Mouse (Mus musculus): ENCODE data around the gene Nploc4. TPM values are rescaled to one million over a fixed set of nuclear protein-coding genes. Genes with fewer than 3 reads are reported as not detected.

Nploc4 gene
- total and polyA plus RNA-seq, 2 experiments from 2014 or later: 20.5 to 59.0 TPM

DNA sequence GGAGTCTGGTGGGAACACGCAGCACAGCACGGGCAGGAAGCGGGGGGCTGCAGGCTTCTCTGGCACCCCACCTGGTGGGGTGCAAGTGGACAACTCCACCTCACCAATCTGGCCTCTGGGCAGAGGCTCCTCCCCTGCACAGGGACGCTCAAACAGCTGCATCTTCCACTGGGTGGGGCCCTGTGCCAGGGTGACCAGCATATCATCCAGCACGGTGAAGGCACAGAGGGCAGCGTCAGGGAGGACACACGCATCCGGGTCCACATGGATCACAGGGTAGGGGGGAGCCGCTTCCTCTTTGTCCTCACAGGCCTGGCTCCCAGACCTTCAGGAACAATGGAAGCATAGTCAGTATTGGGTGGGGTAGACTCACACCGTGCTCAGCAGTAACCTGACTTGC lies 60.2 kb downstream of the Nploc4 start:
- TF ChIP-seq EP300 (IDR thresholded peaks at IDR 0.05; ENCODE audit: low read depth): no peak
- TF ChIP-seq CTCF (IDR thresholded peaks at IDR 0.05; ENCODE audit: low read depth): no peak
- 56% methylated on average over 10 of the region's 10 CpGs for WGBS
- Histone ChIP-seq H3K4me3 (ENCODE audit: low read depth, low read length) (peak overlapping the region; percentile 67; the same call in 1 of the 2 replicates), H3K27ac (ENCODE audit: low read depth) (no peak overlapping the region), H3K4me2 (ENCODE audit: low read depth, low read length) (peak overlapping the region; percentile 97), H3K36me3 (replicated peaks; ENCODE audit: control insufficient read depth, insufficient read depth, low read length) (peaks cover 69% of the 10 kb centered on the region), H3K9ac (replicated peaks; ENCODE audit: low read depth, low read length) (no peak overlapping the region; the same call in 1 of the 2 replicates), H3K4me1 (ENCODE audit: control insufficient read depth, insufficient read depth) (peaks cover 28% of the 10 kb centered on the region), H3K27me3 (ENCODE audit: control insufficient read depth, insufficient read depth, low read length) (no peaks in the 10 kb centered on the region), H3K9me3 (replicated peaks; ENCODE audit: control insufficient read depth, low read length) (no peaks in the 10 kb centered on the region)
- ATAC-seq (ENCODE audit: insufficient read depth, low read depth): no peak
- no peak for DNase-seq (ENCODE audit: low spot score)

GRCm38 (mm10) chr11:120376302-120377160 lies 61.0 kb downstream of the Nploc4 start:
- no peak overlapping the region for H3K4me2 ChIP-seq (ENCODE audit: low read depth, low read length)
- H3K9ac ChIP-seq (replicated peaks; ENCODE audit: low read depth, low read length): no peak overlapping the region
- ATAC-seq (ENCODE audit: insufficient read depth, low read depth) (no peak), DNase-seq (ENCODE audit: low spot score) (no peak)
- H3K27ac ChIP-seq (ENCODE audit: low read depth): no peak overlapping the region
- no peak overlapping the region for H3K4me3 ChIP-seq (ENCODE audit: low read depth, low read length)
- TF ChIP-seq CTCF (IDR thresholded peaks at IDR 0.05; ENCODE audit: low read depth) (no peak), EP300 (IDR thresholded peaks at IDR 0.05; ENCODE audit: low read depth) (no peak)
- WGBS: 90% methylated on average over 17 of the region's 17 CpGs
- peaks cover 67% of the 10 kb centered on the region for H3K36me3 ChIP-seq (replicated peaks; ENCODE audit: control insufficient read depth, insufficient read depth, low read length)
- peaks cover 23% of the 10 kb centered on the region for H3K4me1 ChIP-seq (ENCODE audit: control insufficient read depth, insufficient read depth)
- no peaks in the 10 kb centered on the region for H3K9me3 ChIP-seq (replicated peaks; ENCODE audit: control insufficient read depth, low read length)
- no peaks in the 10 kb centered on the region for H3K27me3 ChIP-seq (ENCODE audit: control insufficient read depth, insufficient read depth, low read length)

DNA sequence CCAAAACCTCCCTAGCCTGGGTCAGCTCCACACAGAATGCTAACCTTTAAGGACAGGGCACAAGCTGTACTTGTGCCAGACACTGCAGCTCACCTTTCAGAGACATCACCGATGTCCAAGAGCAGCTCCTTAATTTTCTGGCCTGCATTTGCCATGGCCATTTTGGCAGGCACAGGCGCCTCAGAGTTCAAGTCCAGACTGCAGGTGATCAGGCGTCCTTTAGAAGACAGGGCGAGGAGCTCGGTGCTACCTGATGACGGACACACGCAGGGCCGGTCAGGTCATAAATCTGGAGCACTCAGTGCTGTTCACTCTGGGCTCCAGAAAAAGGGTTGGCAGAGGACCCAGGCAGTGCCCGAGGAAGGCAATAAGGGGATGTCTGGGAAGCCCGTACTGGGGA lies 62.2 kb downstream of the Nploc4 start:
- no peak overlapping the region for H3K4me2 ChIP-seq (ENCODE audit: low read depth, low read length)
- H3K4me1 ChIP-seq (ENCODE audit: control insufficient read depth, insufficient read depth): peaks cover 19% of the 10 kb centered on the region
- no peak for ATAC-seq (ENCODE audit: insufficient read depth, low read depth)
- no peak overlapping the region for H3K27ac ChIP-seq (ENCODE audit: low read depth)
- no peak overlapping the region for H3K9ac ChIP-seq (replicated peaks; ENCODE audit: low read depth, low read length)
- H3K4me3 ChIP-seq (ENCODE audit: low read depth, low read length): no peak overlapping the region
- TF ChIP-seq EP300 (IDR thresholded peaks at IDR 0.05; ENCODE audit: low read depth) (no peak), CTCF (IDR thresholded peaks at IDR 0.05; ENCODE audit: low read depth) (no peak)
- no peaks in the 10 kb centered on the region for H3K27me3 ChIP-seq (ENCODE audit: control insufficient read depth, insufficient read depth, low read length)
- 91% methylated on average over 10 of the region's 10 CpGs for WGBS
- peaks cover 66% of the 10 kb centered on the region for H3K36me3 ChIP-seq (replicated peaks; ENCODE audit: control insufficient read depth, insufficient read depth, low read length)
- H3K9me3 ChIP-seq (replicated peaks; ENCODE audit: control insufficient read depth, low read length): no peaks in the 10 kb centered on the region
- no peak for DNase-seq (ENCODE audit: low spot score)

GRCm38 (mm10) chr11:120373820-120374586 lies 63.5 kb downstream of the Nploc4 start:
- Histone ChIP-seq H3K27ac (ENCODE audit: low read depth) (peak overlapping the region; percentile 71), H3K4me1 (ENCODE audit: control insufficient read depth, insufficient read depth) (peaks cover 14% of the 10 kb centered on the region), H3K9me3 (replicated peaks; ENCODE audit: control insufficient read depth, low read length) (no peaks in the 10 kb centered on the region), H3K36me3 (replicated peaks; ENCODE audit: control insufficient read depth, insufficient read depth, low read length) (peaks cover 75% of the 10 kb centered on the region), H3K27me3 (ENCODE audit: control insufficient read depth, insufficient read depth, low read length) (no peaks in the 10 kb centered on the region), H3K9ac (replicated peaks; ENCODE audit: low read depth, low read length) (0 out of 2 replicates have a peak overlapping the region, but pooled peaks have one; percentile 3), H3K4me2 (ENCODE audit: low read depth, low read length) (no peak overlapping the region), H3K4me3 (ENCODE audit: low read depth, low read length) (no peak overlapping the region)
- DNase-seq (ENCODE audit: low spot score) (peak; percentile 87), ATAC-seq (ENCODE audit: insufficient read depth, low read depth) (peak; percentile 71)
- TF ChIP-seq CTCF (IDR thresholded peaks at IDR 0.05; ENCODE audit: low read depth) (peak; percentile 18; the same call in 1 of the 2 replicates), EP300 (IDR thresholded peaks at IDR 0.05; ENCODE audit: low read depth) (no peak)
- 44% methylated on average over 23 of the region's 23 CpGs for WGBS

- DNase-seq (ENCODE audit: low spot score) (no peak), ATAC-seq (ENCODE audit: insufficient read depth, low read depth) (no peak)
- peaks cover 13% of the 10 kb centered on the region for H3K4me1 ChIP-seq (ENCODE audit: control insufficient read depth, insufficient read depth)
- no peak overlapping the region for H3K4me2 ChIP-seq (ENCODE audit: low read depth, low read length)
- TF ChIP-seq EP300 (IDR thresholded peaks at IDR 0.05; ENCODE audit: low read depth): no peak
- TF ChIP-seq CTCF (IDR thresholded peaks at IDR 0.05; ENCODE audit: low read depth): no peak
- H3K27ac ChIP-seq (ENCODE audit: low read depth): 0 out of 2 replicates have a peak overlapping the region, but pooled peaks have one; percentile 16
- H3K4me3 ChIP-seq (ENCODE audit: low read depth, low read length): no peak overlapping the region
- H3K9me3 ChIP-seq (replicated peaks; ENCODE audit: control insufficient read depth, low read length): no peaks in the 10 kb centered on the region
- WGBS: 70% methylated on average over 13 of the region's 13 CpGs
- H3K27me3 ChIP-seq (ENCODE audit: control insufficient read depth, insufficient read depth, low read length): no peaks in the 10 kb centered on the region
- no peak overlapping the region for H3K9ac ChIP-seq (replicated peaks; ENCODE audit: low read depth, low read length)
- peaks cover 83% of the 10 kb centered on the region for H3K36me3 ChIP-seq (replicated peaks; ENCODE audit: control insufficient read depth, insufficient read depth, low read length)
Observed at GRCm38 (mm10) chr11:120373025-120373424, 64.5 kb downstream of the Nploc4 start.
